Mouse (Mus musculus) adrenal gland, postnatal 25 days (tissue): ENCODE measurements around the gene Tdp2. TPM values are rescaled to one million over a fixed set of nuclear protein-coding genes. Genes with fewer than 3 reads are reported as not detected.
"Not testable (repeated sequence)": the region's sequence is repeated elsewhere in the genome, so short reads cannot be mapped to it uniquely, and the experiment has no call there.

Source experiments
- DNase-seq: peaks from one replicate; pipeline ENCODE4 v3.0.0; 2021; ENCODE audit warnings: mixed read lengths
- total RNA-seq: library from RNA; stranded (reverse); gene quantifications from 2 replicates; pipeline ENCODE4 v1.2.3, GENCODE M21; 2021

The Tdp2 gene
- total RNA-seq, 1 experiment from 2014 or later, result 32.5 TPM

DNA sequence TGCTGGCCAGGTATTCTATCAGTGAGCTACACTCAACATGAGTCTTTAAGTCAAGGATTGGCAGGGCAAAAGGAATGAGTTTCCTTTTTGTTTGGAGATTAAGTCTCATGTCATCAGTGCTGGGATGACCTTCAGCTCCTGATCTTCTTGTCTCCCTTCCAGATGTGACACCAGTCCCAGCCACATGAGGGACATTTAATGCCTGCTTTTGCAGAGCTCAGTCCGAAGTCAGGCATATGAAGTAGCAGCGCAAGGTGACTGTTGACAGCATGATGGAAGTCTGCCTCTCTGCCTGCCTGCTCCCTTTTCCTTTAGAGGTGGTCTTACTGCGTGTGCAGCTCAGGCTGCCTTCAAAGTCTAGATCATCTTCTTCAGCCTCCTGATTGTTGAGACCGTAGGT lies 6.8 kb upstream of the Tdp2 start:
- DNase-seq, result no peak

DNA sequence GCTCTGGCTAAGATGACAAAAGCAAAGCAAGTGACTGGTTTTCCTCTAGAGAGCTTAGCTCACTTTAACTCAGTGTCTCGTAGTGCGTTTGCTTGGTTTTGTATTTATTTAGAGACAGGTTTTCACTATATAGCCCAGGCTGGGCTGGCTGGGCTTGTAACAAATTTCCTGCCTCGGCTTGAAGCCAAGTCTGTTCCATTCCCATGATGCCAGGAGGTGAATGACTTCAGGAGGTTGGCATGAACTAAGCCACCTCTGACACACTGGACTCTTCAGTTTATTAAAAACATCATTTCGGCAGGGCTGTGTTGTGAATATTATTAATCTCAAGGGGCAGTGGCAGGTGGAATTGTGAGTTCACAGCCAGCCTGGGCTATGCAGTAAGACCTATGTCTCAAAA lies 5.9 kb upstream of the Tdp2 start:
- DNase-seq, result no peak

- no peak for DNase-seq
Observed at GRCm38 (mm10) chr13:24826116-24826515, 5.4 kb upstream of the Tdp2 start.

GRCm38 (mm10) chr13:24830756-24831352 lies 625 bp upstream of the Tdp2 start:
- DNase-seq, result no peak

GRCm38 (mm10) chr13:24832131-24832810 lies 792 bp downstream of the Tdp2 start:
- DNase-seq, result no peak

GRCm38 (mm10) chr13:24832811-24833155 lies 1.3 kb downstream of the Tdp2 start:
- DNase-seq, result no peak

DNA sequence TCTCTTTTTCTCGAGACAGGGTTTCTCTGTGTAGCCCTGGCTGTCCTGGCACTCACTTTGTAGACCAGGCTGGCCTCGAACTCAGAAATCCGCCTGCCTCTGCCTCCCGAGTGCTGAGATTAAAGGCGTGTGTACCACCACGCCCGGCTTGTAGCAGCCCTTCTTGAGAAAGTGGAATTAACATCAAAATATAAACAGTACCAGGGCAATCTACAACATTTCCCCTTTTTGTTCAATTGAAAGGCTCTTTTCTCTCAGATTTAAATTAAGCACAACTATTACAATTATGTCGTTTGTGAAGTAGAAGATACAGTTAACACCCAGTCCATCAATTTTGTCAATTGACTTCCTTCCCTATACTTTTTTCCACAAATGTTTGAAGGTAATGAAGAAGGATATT lies 6.3 kb downstream of the Tdp2 start:
- not testable (repeated sequence) for DNase-seq

DNA sequence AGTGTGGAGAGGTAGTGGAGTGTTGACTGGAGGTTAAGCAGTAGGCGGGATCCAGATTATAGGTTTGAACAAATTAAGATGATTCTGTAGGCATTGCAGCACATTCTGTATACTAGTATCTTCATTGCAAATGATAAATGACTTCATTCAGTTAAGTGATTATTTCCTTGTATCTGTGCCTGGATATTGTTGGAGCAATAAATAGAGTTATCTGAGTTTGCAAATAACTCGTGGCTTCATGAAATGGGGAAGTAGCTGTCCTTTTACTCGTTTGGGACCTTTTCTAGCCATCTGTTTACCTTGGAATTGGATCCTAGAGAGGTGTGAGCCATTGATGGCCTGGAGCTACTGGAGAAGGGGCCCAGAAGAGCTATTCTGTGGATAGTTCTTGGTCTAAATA lies 8.4 kb downstream of the Tdp2 start:
- no peak for DNase-seq

GRCm38 (mm10) chr13:24841702-24842101 lies 10.2 kb downstream of the Tdp2 start:
- no peak for DNase-seq

GRCm38 (mm10) chr13:24844983-24845955 lies 13.8 kb downstream of the Tdp2 start, which contains the start of gene D130043K22Rik:
TSS of gene D130043K22Rik (plus strand) at chr13:24845135.
- peak; percentile 79 for DNase-seq

- no peak for DNase-seq
Observed at GRCm38 (mm10) chr13:24849318-24849717, 17.8 kb downstream of the Tdp2 start.

GRCm38 (mm10) chr13:24851989-24852388 lies 20.5 kb downstream of the Tdp2 start:
- DNase-seq, result no peak

DNA sequence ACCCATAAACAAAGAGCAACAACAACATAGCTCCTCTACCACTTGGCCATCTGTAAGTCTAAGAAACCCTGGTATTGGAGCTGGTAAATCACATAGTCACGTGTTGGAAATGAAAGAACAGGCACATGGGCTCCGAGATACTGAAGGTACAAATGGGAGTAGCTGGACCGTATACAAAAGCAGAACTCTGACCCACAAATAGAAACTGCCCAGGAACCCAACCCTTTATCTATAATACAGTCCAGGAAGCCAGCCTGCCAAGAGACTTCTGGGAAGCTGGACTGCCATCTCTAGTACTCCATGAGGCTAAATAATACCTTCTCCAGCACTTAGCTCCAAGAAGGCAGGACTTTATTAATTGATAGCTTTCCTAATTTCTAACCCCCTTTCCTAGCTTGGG lies 21.1 kb downstream of the Tdp2 start:
- no peak for DNase-seq

DNA sequence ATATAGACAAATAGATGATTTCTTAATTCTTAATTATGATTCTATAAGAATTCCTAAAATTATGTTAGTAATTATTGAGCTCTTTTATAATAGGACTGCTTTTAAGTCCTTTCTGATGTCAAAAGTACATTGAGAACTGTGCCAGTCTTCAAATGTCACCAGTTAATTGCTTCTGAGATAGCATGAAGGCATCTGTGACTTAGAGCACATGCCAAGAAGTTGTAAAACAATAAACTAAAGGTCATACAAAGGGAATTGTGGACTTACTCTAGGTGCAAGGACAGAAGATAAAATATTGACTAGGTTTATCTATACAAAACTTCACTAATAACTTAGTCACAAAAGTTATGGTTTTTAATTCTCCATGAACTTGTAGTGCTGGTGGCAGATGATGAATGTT lies 27.6 kb downstream of the Tdp2 start:
- DNase-seq, result no peak

GRCm38 (mm10) chr13:24861084-24861483 lies 29.6 kb downstream of the Tdp2 start:
- DNase-seq, result no peak

DNA sequence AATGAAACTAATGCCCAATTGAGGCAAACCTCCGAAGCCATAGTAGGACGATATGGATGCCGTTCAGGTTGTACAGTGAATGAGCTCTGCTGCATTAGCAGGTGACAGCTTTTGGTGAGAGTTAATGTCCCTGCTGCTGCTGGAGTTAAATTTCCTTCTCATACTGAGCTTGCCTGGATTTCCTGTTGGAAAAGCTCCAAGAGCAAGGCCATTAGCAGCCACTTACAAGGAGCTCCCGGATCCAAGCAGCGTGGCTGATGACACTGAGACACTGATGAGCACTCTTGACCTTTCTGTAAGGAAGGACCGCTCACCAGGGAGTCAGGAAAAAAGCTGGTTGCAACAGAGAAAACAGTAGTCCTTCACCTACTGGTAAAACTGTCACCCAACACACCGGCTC lies 30.5 kb downstream of the Tdp2 start:
- no peak for DNase-seq

- DNase-seq, result peak; percentile 68
Observed at GRCm38 (mm10) chr13:24862520-24862919, 31.0 kb downstream of the Tdp2 start.

GRCm38 (mm10) chr13:24866430-24867402 lies 35.2 kb downstream of the Tdp2 start:
- DNase-seq, result no peak

GRCm38 (mm10) chr13:24867789-24868188 lies 36.3 kb downstream of the Tdp2 start:
- no peak for DNase-seq

GRCm38 (mm10) chr13:24868233-24868632 lies 36.8 kb downstream of the Tdp2 start:
- DNase-seq, result no peak

DNA sequence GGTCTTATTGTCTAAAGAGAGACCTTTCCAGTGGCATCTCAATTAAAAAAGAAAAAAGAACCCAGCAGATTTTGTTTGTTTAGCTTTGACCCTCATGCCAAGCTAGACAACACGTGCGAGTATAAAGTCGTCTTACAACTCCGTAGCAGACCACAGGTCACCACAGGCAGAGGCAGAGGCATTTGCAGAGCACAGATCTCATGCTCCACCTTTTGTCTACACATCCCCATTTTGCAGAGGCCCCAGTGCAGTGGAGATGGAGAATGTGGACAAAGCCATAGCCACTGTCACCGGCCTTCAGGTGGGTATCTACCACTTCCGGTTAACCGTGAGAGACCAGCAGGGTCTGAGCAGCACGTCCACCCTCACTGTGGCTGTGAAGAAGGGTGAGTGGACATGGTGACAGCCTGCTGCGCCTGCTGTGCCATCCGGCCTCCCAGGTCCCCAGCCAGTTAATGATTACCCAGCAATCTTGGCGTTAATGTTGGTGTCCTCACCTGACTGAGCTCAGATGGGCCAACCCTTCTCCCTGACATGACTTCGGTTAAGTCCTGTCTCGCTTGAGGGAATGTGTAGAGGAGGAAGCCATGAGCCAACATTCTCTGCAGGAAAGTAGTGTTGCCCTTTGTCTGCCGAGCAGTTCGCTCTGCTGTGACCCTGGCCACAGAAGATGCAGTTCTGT lies 48.0 kb downstream of the Tdp2 start:
- DNase-seq, result no peak
